9 mouse cellular contexts compared by ENCODE assay signal in the genomic region with DNA sequence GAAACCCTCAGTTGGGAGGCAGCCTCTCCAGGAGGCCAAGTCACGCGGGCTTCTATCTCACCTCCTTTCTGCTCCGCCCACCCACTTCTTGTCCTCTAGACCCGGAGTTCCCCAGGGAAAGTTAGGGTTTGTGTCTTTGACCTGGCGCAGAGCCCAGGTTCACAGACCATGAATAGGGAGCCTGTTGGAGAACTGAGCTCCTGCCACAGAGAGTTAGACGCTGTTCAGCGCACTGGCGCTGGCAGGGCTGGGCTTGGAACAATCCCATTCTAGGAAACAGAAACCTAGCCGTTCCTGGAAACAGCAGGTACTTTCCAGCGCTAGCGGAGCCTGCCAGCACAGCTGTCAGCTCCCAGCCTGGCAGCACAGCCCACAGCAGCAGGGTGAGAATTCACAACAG. TPM values are rescaled to one million over a fixed set of nuclear protein-coding genes. Genes with fewer than 3 reads are reported as not detected.
A peak's percentile ranks its signal among the peaks of the same experiment; 100 is the strongest.
DNase-seq lines count a peak whose midpoint lies in the region; ATAC-seq and TF ChIP-seq lines count a peak whose summit lies in the region.
"Had no signal": no experiment of that assay in that cellular context is flagged by ENCODE, and none has a peak within 500 bp of the region (broad histone marks: within the 10 kb centered on the region; RNA-seq: fewer than 3 reads in every experiment).

No protein-coding gene starts in this region.

- no peak overlapping the region for H3K4me2 ChIP-seq in liver, postnatal 0 days (ENCODE audit: low read depth, low read length)
- H3K4me2 ChIP-seq in stomach, postnatal 0 days (replicated peaks; ENCODE audit: low read depth) = no peak overlapping the region; the same call in 1 of the 2 replicates
- H3K4me2 ChIP-seq in midbrain, embryonic 15.5 days = no peak overlapping the region

- no peak for DNase-seq in liver, postnatal 0 days
- DNase-seq in liver = no peak
- DNase-seq in fibroblast of lung, adult 2 months (ENCODE audit: low read depth) = peak; percentile 97
- peak; percentile 87 to 93 for DNase-seq in kidney, postnatal 25 days
- DNase-seq in stomach, postnatal 0 days (ENCODE audit: low spot score) = peak; percentile 54
- no peak for DNase-seq in urinary bladder, postnatal 4 days (ENCODE audit: low spot score in 2 of 2)

- no peak overlapping the region for H3K9ac ChIP-seq in liver, postnatal 0 days (replicated peaks)
- no peak overlapping the region for H3K9ac ChIP-seq in stomach, postnatal 0 days (ENCODE audit: low read length)
- no peak overlapping the region for H3K9ac ChIP-seq in midbrain, embryonic 15.5 days

- H3K4me3 ChIP-seq in liver, postnatal 0 days (ENCODE audit: low read depth, low read length) = no peak overlapping the region
- no peak overlapping the region for H3K4me3 ChIP-seq in stomach, postnatal 0 days (ENCODE audit: low read depth, low read length)
- no peak overlapping the region for H3K4me3 ChIP-seq in midbrain, embryonic 15.5 days
- H3K4me3 ChIP-seq: myocyte had no signal

- H3K27ac ChIP-seq in liver, postnatal 0 days (ENCODE audit: low read depth) = no peak overlapping the region
- no peak overlapping the region for H3K27ac ChIP-seq in stomach, postnatal 0 days (replicated peaks)
- no peak overlapping the region for H3K27ac ChIP-seq in midbrain, embryonic 15.5 days

- peak; percentile 40 for ATAC-seq in liver, postnatal 0 days
- ATAC-seq in activated CD4-positive, CD25-positive, alpha-beta regulatory T cell, adult 4 months = peak; percentile 69
- ATAC-seq in stomach, postnatal 0 days (ENCODE audit: low FRiP score, low TSS enrichment) = peak; percentile 91
- no peak for ATAC-seq in midbrain, embryonic 15.5 days (replicated peaks)

- H3K4me1 ChIP-seq in liver, postnatal 0 days (ENCODE audit: insufficient read depth) = no peaks in the 10 kb centered on the region
- H3K4me1 ChIP-seq in stomach, postnatal 0 days (replicated peaks; ENCODE audit: control insufficient read depth, insufficient read depth) = no peaks in the 10 kb centered on the region
- H3K4me1 ChIP-seq in midbrain, embryonic 15.5 days = peaks cover 7% of the 10 kb centered on the region; the same call in 1 of the 2 replicates

- 0 out of 2 replicates have a peak, but pooled peaks cover 3% of the 10 kb centered on the region for H3K9me3 ChIP-seq in liver, postnatal 0 days (ENCODE audit: low read length)
- H3K9me3 ChIP-seq in stomach, postnatal 0 days (ENCODE audit: control insufficient read depth, low read length) = no peaks in the 10 kb centered on the region
- no peaks in the 10 kb centered on the region for H3K9me3 ChIP-seq in midbrain, embryonic 15.5 days

- TF ChIP-seq EP300 in liver, postnatal 0 days (IDR thresholded peaks at IDR 0.05; ENCODE audit: low read depth) = no peak
- TF ChIP-seq EP300 in stomach, postnatal 0 days (optimal IDR thresholded peaks at IDR 0.05) = no peak

- no peak for TF ChIP-seq CTCF in liver, postnatal 0 days (IDR thresholded peaks at IDR 0.05; ENCODE audit: low read depth)
- TF ChIP-seq CTCF in stomach, postnatal 0 days (IDR thresholded peaks at IDR 0.05; ENCODE audit: low read depth) = no peak

- WGBS in liver, postnatal 0 days (ENCODE audit: insufficient replicate concordance) = 76% methylated on average over 11 of the region's 11 CpGs
- WGBS in stomach, postnatal 0 days = 73% methylated on average over 11 of the region's 11 CpGs
- WGBS in midbrain, embryonic 15.5 days = 74% methylated on average over 11 of the region's 11 CpGs

- H3K36me3 ChIP-seq in liver, postnatal 0 days (replicated peaks; ENCODE audit: insufficient read depth, low read length) = peaks cover 11% of the 10 kb centered on the region; the same call in 1 of the 2 replicates
- H3K36me3 ChIP-seq in stomach, postnatal 0 days (ENCODE audit: control insufficient read depth, insufficient read depth, low read length) = no peaks in the 10 kb centered on the region
- H3K36me3 ChIP-seq in midbrain, embryonic 15.5 days (replicated peaks) = no peaks in the 10 kb centered on the region

- no peaks in the 10 kb centered on the region for H3K27me3 ChIP-seq in liver, postnatal 0 days (ENCODE audit: insufficient read depth, low read length)
- H3K27me3 ChIP-seq in stomach, postnatal 0 days (ENCODE audit: control insufficient read depth, insufficient read depth, low read length) = no peaks in the 10 kb centered on the region
- H3K27me3 ChIP-seq in midbrain, embryonic 15.5 days (replicated peaks) = peaks cover 13% of the 10 kb centered on the region

RNA-seq across cellular contexts. Expression of gene Tap2, which starts 15.3 kb away (rescaled TPM):
- 9.8 and 10.5 TPM in 2 replicates for polyA plus RNA-seq in liver, postnatal 0 days (2015; fragmentation: Nextera tagmentation; extraction: Ambion mirVana)
- 100 to 1,000 TPM in 1 of 2 experiments, 10 to 100 TPM in 1; 68.0 to 148 TPM for polyA plus RNA-seq in activated CD4-positive, CD25-positive, alpha-beta regulatory T cell, adult 4 months (2017; shearing (Covaris generic))
- 5.8 and 5.9 TPM in 2 replicates for polyA plus RNA-seq in stomach, postnatal 0 days (2015; fragmentation: Nextera tagmentation; extraction: Ambion mirVana)
- 1.7 and 2.2 TPM in 2 replicates for polyA plus RNA-seq in midbrain, embryonic 15.5 days (2015; fragmentation: Nextera tagmentation; extraction: Ambion mirVana)

RNA-seq across cellular contexts. Expression of gene H2-Ob, which starts 20.0 kb away (rescaled TPM):
- 1.1 and 1.2 TPM in 2 replicates for polyA plus RNA-seq in liver, postnatal 0 days (2015; fragmentation: Nextera tagmentation; extraction: Ambion mirVana)
- polyA plus RNA-seq in activated CD4-positive, CD25-positive, alpha-beta regulatory T cell, adult 4 months (2017; shearing (Covaris generic)) = 10 to 100 TPM; 57.3 to 70.9 TPM
- 0.13 and 0.16 TPM in 2 replicates for polyA plus RNA-seq in stomach, postnatal 0 days (2015; fragmentation: Nextera tagmentation; extraction: Ambion mirVana)
- polyA plus RNA-seq in midbrain, embryonic 15.5 days (2015; fragmentation: Nextera tagmentation; extraction: Ambion mirVana) = 0.06 and 0.18 TPM in 2 replicates
- polyA plus RNA-seq: myocyte had no signal

RNA-seq across cellular contexts. Expression of gene Psmb8, which starts 21.2 kb away (rescaled TPM):
- polyA plus RNA-seq in liver, postnatal 0 days (2015; fragmentation: Nextera tagmentation; extraction: Ambion mirVana) = 49.7 and 51.6 TPM in 2 replicates
- polyA plus RNA-seq in activated CD4-positive, CD25-positive, alpha-beta regulatory T cell, adult 4 months (2017; shearing (Covaris generic)) = 1,000 to 10,000 TPM in 1 of 2 experiments, 100 to 1,000 TPM in 1; 892 to 1,228 TPM
- 15.5 and 16.2 TPM in 2 replicates for polyA plus RNA-seq in stomach, postnatal 0 days (2015; fragmentation: Nextera tagmentation; extraction: Ambion mirVana)
- polyA plus RNA-seq in midbrain, embryonic 15.5 days (2015; fragmentation: Nextera tagmentation; extraction: Ambion mirVana) = 4.1 and 4.2 TPM in 2 replicates

RNA-seq across cellular contexts. Expression of gene Psmb9, which starts 31.1 kb away (rescaled TPM):
- polyA plus RNA-seq in liver, postnatal 0 days (2015; fragmentation: Nextera tagmentation; extraction: Ambion mirVana) = 20.4 and 22.9 TPM in 2 replicates
- 100 to 1,000 TPM; 320 to 348 TPM for polyA plus RNA-seq in activated CD4-positive, CD25-positive, alpha-beta regulatory T cell, adult 4 months (2017; shearing (Covaris generic))
- 11.9 and 12.8 TPM in 2 replicates for polyA plus RNA-seq in stomach, postnatal 0 days (2015; fragmentation: Nextera tagmentation; extraction: Ambion mirVana)
- 1.5 and 2.0 TPM in 2 replicates for polyA plus RNA-seq in midbrain, embryonic 15.5 days (2015; fragmentation: Nextera tagmentation; extraction: Ambion mirVana)

RNA-seq across cellular contexts. Expression of gene Tap1, which starts 31.3 kb away (rescaled TPM):
- polyA plus RNA-seq in liver, postnatal 0 days (2015; fragmentation: Nextera tagmentation; extraction: Ambion mirVana) = 8.8 and 9.3 TPM in 2 replicates
- 100 to 1,000 TPM; 134 to 207 TPM for polyA plus RNA-seq in activated CD4-positive, CD25-positive, alpha-beta regulatory T cell, adult 4 months (2017; shearing (Covaris generic))
- 7.0 and 8.3 TPM in 2 replicates for polyA plus RNA-seq in stomach, postnatal 0 days (2015; fragmentation: Nextera tagmentation; extraction: Ambion mirVana)
- 2.3 and 3.1 TPM in 2 replicates for polyA plus RNA-seq in midbrain, embryonic 15.5 days (2015; fragmentation: Nextera tagmentation; extraction: Ambion mirVana)

Comparison
In these comparisons a context has a peak if more than half of its experiments do, and no peak if none do; other contexts are left out.
1. DNase-seq: peak in fibroblast of lung, adult 2 months (single experiment), kidney, postnatal 25 days (2 of 2) and stomach, postnatal 0 days (single experiment); none in liver, postnatal 0 days (single experiment), liver (single experiment) and urinary bladder, postnatal 4 days (0 of 2).
2. RNA of gene H2-Ob, which starts 20.0 kb away (polyA plus RNA-seq): 57.3 to 70.9 TPM in activated CD4-positive, CD25-positive, alpha-beta regulatory T cell, adult 4 months; 1.1 to 1.2 TPM in liver, postnatal 0 days, 0.13 to 0.16 TPM in stomach, postnatal 0 days and 0.06 to 0.18 TPM in midbrain, embryonic 15.5 days; every median in the first group is over 10 times any median in the second.
3. RNA of gene Psmb8, which starts 21.2 kb away (polyA plus RNA-seq): 892 to 1,228 TPM in activated CD4-positive, CD25-positive, alpha-beta regulatory T cell, adult 4 months; 49.7 to 51.6 TPM in liver, postnatal 0 days, 15.5 to 16.2 TPM in stomach, postnatal 0 days and 4.1 to 4.2 TPM in midbrain, embryonic 15.5 days; every median in the first group is over 10 times any median in the second.